Mouse (Mus musculus) hindbrain, embryonic 12.5 days (tissue): ENCODE results near the gene Espnl. TPM values are rescaled to one million over a fixed set of nuclear protein-coding genes. Genes with fewer than 3 reads are reported as not detected.

ENCODE experiments used
- ATAC-seq: fragments of 200-750 bp; cut with Nextera tagmentation; 2 replicates; pipeline ENCODE4 v1.8.0; 2017; ENCODE audit warnings: moderate TSS enrichment; ENCODE audit not compliant: low FRiP score
- H3K27ac ChIP-seq: fragments of 300-500 bp; sonication (generic); 2 replicates; pipeline ENCODE4 v1.5.1; 2016; ENCODE audit warnings: mild to moderate bottlenecking
- H3K27me3 ChIP-seq: fragments of 300-500 bp; sonication (generic); 2 replicates; pipeline ENCODE4 v1.6.1; 2016; ENCODE audit warnings: mild to moderate bottlenecking
- H3K36me3 ChIP-seq: fragments of 300-500 bp; sonication (generic); 2 replicates; pipeline ENCODE4 v1.6.1; 2016; ENCODE audit warnings: mild to moderate bottlenecking
- H3K4me1 ChIP-seq: fragments of 300-500 bp; sonication (generic); 2 replicates; pipeline ENCODE4 v1.6.1; 2016
- H3K4me2 ChIP-seq: fragments of 300-500 bp; sonication (generic); replicated peaks from 2 replicates; pipeline ENCODE4 v1.6.1; 2016; ENCODE audit warnings: mild to moderate bottlenecking
- H3K4me3 ChIP-seq: fragments of 300-500 bp; sonication (generic); 2 replicates; pipeline ENCODE4 v1.5.1; 2016; ENCODE audit warnings: mild to moderate bottlenecking
- H3K9ac ChIP-seq: fragments of 300-500 bp; sonication (generic); 2 replicates; pipeline ENCODE4 v1.6.1; 2016; ENCODE audit warnings: mild to moderate bottlenecking, moderate library complexity
- H3K9me3 ChIP-seq: fragments of 300-500 bp; sonication (generic); replicated peaks from 2 replicates; pipeline ENCODE4 v1.6.1; 2016; ENCODE audit warnings: mild to moderate bottlenecking
- WGBS: fragments of 180-500 bp; shearing (Covaris S2); methylation state at CpG from one replicate; pipeline ENCODE4 v1.1.7; 2016; 5-methylcytosine and 5-hydroxymethylcytosine counted together
- polyA plus RNA-seq: library from polyadenylated mRNA; unstranded; fragments of >200 nt; fragmentation: Nextera tagmentation; extraction: Ambion mirVana; gene quantifications from 2 replicates; pipeline ENCODE4 v1.2.1, GENCODE M21; 2016

The Espnl gene
- 0.17 and 0.18 TPM in 2 replicates for polyA plus RNA-seq

DNA sequence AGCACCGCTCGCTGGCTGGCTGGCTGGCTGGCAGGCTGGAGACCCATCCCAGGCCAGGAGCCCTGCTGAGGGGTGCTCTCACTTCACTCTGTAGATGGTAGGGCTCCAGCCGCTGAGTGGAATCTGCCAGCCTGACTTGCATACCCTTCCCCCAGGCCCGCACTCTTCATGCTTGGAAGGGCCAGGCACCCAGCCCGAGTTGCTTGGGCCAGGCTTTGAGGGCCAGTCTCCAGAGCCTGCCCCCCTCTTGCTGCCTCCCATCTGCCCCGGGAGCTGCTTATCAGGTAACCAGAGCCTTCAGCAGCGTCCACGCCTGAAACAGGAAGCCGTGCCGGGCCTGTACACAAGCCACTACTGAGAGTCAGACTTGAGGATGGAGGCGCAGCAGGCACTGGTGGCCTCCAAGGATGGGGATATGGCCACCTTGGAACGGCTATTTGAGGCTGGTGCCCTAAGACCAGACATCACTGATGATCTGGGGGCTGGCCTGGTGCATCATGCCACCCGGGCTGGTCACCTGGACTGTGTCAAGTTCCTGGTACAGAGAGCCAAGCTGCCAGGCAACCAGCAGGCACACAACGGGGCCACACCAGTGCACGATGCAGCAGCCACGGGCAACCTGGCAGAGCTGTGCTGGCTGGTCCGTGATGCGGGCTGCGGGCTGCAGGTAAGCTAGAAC is at the start of gene Espnl:
TSS of gene Espnl (plus strand) at position 316 of the 679 bp plus-strand sequence.
- ATAC-seq = no peak
- no peak within 1 kb of the TSS for H3K4me2 ChIP-seq
- no peaks in the 10 kb centered on the region for H3K36me3 ChIP-seq
- no peaks in the 10 kb centered on the region for H3K4me1 ChIP-seq
- H3K9me3 ChIP-seq = no peaks in the 10 kb centered on the region
- no peak within 1 kb of the TSS for H3K27ac ChIP-seq
- no peak within 1 kb of the TSS for H3K9ac ChIP-seq
- no peak within 1 kb of the TSS for H3K4me3 ChIP-seq
- WGBS = 72% methylated on average over 19 of the region's 19 CpGs
- H3K27me3 ChIP-seq = no peaks in the 10 kb centered on the region

- H3K9me3 ChIP-seq = no peaks in the 10 kb centered on the region
- 100% methylated on average over 2 of the region's 2 CpGs for WGBS
- H3K4me3 ChIP-seq = no peak overlapping the region
- no peak overlapping the region for H3K4me2 ChIP-seq
- H3K9ac ChIP-seq = no peak overlapping the region
- H3K27ac ChIP-seq = no peak overlapping the region
- no peaks in the 10 kb centered on the region for H3K4me1 ChIP-seq
- H3K36me3 ChIP-seq = peaks cover 15% of the 10 kb centered on the region
- ATAC-seq = no peak
- H3K27me3 ChIP-seq = no peaks in the 10 kb centered on the region
These were observed 49.6 kb upstream of the Espnl start for GRCm38 (mm10) chr1:91272260-91272659.

DNA sequence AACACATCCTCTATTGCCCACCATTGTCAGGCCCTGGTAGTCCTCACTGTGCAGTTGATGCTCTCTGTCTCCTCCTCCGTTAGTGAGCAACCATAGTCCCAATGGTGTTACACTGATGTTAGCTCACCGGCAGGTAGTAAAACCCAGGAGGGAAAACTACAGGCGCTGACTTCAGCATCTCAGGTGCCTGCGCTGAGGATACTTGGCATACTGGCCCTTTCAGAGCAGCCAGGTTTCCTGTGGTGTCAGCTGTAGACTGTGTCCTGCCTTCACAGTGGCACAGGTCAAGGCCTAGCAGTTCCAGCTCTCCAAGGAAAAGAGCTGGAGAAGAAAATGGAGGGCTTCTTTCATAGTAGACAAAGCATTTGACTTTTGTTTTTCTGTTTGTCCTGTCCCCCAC is 45.3 kb upstream of the Espnl start:
- Histone ChIP-seq H3K4me1 (no peaks in the 10 kb centered on the region), H3K27me3 (no peaks in the 10 kb centered on the region), H3K9me3 (no peaks in the 10 kb centered on the region), H3K36me3 (peaks cover 46% of the 10 kb centered on the region), H3K4me2 (no peak overlapping the region), H3K9ac (no peak overlapping the region), H3K27ac (no peak overlapping the region), H3K4me3 (no peak overlapping the region)
- no peak for ATAC-seq
- 97% methylated on average over 4 of the region's 4 CpGs for WGBS

DNA sequence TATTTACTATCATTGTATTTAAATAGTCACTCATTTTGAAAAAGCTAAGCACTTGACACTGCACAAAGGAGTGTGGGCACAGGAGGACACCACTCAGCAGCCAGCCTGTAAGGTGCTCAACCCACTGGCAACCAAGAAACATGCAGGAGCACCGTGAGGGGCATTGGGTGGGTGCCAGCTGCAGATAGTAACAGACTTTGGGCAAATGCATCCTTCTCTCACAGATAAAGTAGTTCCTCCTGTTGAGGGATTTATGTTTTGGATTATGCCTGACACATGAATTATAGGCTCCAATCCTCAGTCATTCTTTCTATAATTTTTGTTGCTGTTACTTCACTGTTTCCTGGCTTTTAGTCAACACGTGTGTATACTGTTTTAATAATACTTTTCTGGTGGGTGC is 44.4 kb upstream of the Espnl start:
- 95% methylated on average over 2 of the region's 2 CpGs for WGBS
- H3K4me1 ChIP-seq = no peaks in the 10 kb centered on the region
- no peak for ATAC-seq
- H3K4me3 ChIP-seq = no peak overlapping the region
- H3K9me3 ChIP-seq = no peaks in the 10 kb centered on the region
- no peak overlapping the region for H3K4me2 ChIP-seq
- H3K27ac ChIP-seq = no peak overlapping the region
- H3K27me3 ChIP-seq = no peaks in the 10 kb centered on the region
- H3K9ac ChIP-seq = no peak overlapping the region
- H3K36me3 ChIP-seq = peaks cover 47% of the 10 kb centered on the region

- H3K9me3 ChIP-seq = no peaks in the 10 kb centered on the region
- no peak overlapping the region for H3K4me2 ChIP-seq
- 97% methylated on average over 3 of the region's 3 CpGs for WGBS
- no peak for ATAC-seq
- peaks cover 54% of the 10 kb centered on the region for H3K36me3 ChIP-seq
- no peak overlapping the region for H3K9ac ChIP-seq
- no peak overlapping the region for H3K4me3 ChIP-seq
- H3K4me1 ChIP-seq = no peaks in the 10 kb centered on the region
- no peak overlapping the region for H3K27ac ChIP-seq
- H3K27me3 ChIP-seq = no peaks in the 10 kb centered on the region
These were observed 43.3 kb upstream of the Espnl start for GRCm38 (mm10) chr1:91278410-91279119.

GRCm38 (mm10) chr1:91279126-91279525 is 42.7 kb upstream of the Espnl start:
- Histone ChIP-seq H3K27ac (no peak overlapping the region), H3K4me3 (no peak overlapping the region), H3K9ac (no peak overlapping the region), H3K9me3 (no peaks in the 10 kb centered on the region), H3K27me3 (no peaks in the 10 kb centered on the region), H3K4me2 (no peak overlapping the region), H3K4me1 (no peaks in the 10 kb centered on the region), H3K36me3 (peaks cover 53% of the 10 kb centered on the region)
- no peak for ATAC-seq
- WGBS = 85% methylated on average over 1 of the region's 1 CpGs

DNA sequence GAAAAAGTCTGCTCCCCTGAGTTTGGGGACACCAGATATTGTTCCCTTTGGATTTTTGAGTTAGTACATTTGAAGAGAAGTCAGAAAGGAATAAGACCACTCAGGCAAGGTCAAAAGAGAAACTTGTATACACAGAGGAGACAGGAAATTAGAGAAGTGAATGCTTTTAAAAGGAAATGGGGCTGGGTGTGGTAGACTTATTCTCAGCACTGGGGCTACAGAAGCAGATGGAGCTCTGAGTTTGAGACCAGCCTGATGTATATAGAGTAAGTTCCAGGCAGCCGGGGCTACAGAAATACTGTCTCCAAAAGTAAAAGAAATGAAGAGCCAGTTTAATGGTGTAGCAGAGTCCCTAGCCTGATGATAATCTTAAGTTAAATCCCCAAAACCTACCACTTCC is 39.3 kb upstream of the Espnl start:
- Histone ChIP-seq H3K9ac (no peak overlapping the region), H3K27me3 (no peaks in the 10 kb centered on the region), H3K27ac (no peak overlapping the region), H3K4me3 (no peak overlapping the region), H3K4me2 (no peak overlapping the region), H3K9me3 (no peaks in the 10 kb centered on the region), H3K4me1 (no peaks in the 10 kb centered on the region), H3K36me3 (peaks cover 63% of the 10 kb centered on the region)
- 100% methylated on average over 1 of the region's 1 CpGs for WGBS
- no peak for ATAC-seq

DNA sequence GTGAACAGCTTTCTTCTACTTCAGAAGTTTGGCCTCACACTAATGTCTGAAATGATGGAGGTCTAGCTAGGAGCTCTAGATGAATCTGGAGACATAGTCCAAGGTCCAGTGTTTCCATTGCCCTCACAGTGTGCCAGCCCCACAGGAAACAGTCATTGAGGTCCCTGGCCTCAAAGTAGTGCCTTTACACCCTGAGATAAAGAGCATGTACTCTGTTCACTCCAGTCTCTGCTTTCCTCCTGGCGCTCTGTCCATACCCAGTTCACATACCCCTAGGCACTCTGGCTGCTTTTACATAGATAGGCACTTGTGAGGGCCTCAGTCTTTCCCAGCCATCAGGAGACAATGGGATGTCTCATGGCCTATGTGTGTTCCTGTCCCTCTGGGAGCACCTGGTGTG is 32.5 kb upstream of the Espnl start:
- WGBS = 100% methylated on average over 1 of the region's 1 CpGs
- Histone ChIP-seq H3K9ac (no peak overlapping the region), H3K4me1 (no peaks in the 10 kb centered on the region), H3K27ac (no peak overlapping the region), H3K36me3 (peaks cover 39% of the 10 kb centered on the region), H3K27me3 (no peaks in the 10 kb centered on the region), H3K4me2 (no peak overlapping the region), H3K4me3 (no peak overlapping the region), H3K9me3 (no peaks in the 10 kb centered on the region)
- no peak for ATAC-seq

GRCm38 (mm10) chr1:91292101-91292825 is 29.6 kb upstream of the Espnl start:
- H3K27me3 ChIP-seq = no peaks in the 10 kb centered on the region
- no peak overlapping the region for H3K4me2 ChIP-seq
- WGBS = 95% methylated on average over 11 of the region's 11 CpGs
- ATAC-seq = no peak
- no peak overlapping the region for H3K4me3 ChIP-seq
- H3K9me3 ChIP-seq = no peaks in the 10 kb centered on the region
- H3K9ac ChIP-seq = no peak overlapping the region
- H3K27ac ChIP-seq = no peak overlapping the region
- no peaks in the 10 kb centered on the region for H3K4me1 ChIP-seq
- peaks cover 16% of the 10 kb centered on the region for H3K36me3 ChIP-seq

DNA sequence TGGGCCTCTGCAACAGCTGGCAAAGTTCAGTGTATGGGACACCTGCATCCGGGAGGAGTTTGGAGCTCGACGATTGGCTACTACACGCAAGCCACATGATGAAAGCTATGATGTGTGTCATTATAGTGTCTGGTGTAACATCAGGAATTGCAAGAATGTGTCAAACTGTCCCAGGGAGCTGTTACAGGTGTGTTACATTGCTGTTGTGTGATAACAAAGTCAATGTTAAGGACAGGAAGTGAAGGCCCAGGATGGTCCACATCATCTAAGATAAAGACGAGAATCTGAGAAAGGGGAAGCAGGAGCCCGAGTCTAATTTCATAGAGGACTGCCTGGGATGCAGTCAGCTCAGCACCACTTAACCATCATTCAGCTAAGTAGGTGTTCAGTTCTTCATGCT is 26.3 kb upstream of the Espnl start:
- Histone ChIP-seq H3K9me3 (no peaks in the 10 kb centered on the region), H3K4me2 (no peak overlapping the region), H3K4me3 (no peak overlapping the region), H3K9ac (no peak overlapping the region), H3K36me3 (peaks cover 7% of the 10 kb centered on the region), H3K27me3 (no peaks in the 10 kb centered on the region), H3K27ac (no peak overlapping the region), H3K4me1 (peaks cover 16% of the 10 kb centered on the region)
- ATAC-seq = no peak
- WGBS = 94% methylated on average over 6 of the region's 6 CpGs

DNA sequence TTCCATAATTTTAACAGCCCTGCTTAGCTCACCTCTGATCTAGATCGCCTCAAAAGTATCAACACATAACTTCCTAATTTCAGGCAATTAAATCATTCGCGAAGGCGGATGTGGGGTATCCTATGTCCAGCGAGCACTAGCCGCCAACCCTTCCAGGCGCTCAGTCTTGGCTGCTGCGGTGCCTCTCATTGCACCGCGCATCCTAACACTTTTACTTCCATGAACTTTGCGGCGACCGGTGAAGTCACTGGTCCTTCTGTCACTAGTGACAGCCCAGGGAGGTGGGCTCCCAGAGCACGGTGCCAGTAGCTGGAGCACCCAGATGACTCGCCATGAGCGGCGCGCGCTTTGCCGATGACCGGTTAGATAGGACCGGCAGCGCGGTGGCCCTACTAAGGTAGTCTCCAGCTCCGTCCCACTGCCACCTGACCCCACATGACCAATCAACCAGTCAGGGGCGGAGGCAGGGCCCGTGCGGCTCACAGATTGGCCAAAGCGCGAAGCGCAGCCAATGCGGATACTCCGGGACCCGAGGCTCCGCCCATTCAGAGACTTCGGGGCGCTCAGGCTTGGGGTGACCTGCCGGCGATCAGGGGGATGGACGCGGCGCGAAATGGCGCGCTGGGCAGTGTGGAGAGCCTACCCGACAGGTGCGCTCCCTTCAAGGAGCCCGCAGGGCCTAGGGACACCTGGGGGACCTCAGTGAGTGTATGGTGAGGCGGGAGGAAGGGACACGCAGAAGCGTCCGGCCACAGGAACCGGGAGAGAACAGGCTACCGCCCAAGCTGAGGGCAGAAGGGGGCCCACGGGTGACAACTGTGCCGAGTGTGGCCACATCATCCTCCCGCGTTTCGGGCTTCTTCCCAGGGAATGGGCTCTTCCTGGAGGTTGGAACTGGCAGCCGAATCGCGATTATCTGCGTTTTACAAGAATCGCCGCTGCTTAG is 23.8 kb upstream of the Espnl start, which contains the start of gene Scly:
TSS of gene Scly (plus strand) at position 540 of the 946 bp plus-strand sequence.
- H3K4me2 ChIP-seq = peak within 1 kb of the TSS; percentile 78
- peaks cover 16% of the 10 kb centered on the region for H3K4me1 ChIP-seq
- peak within 1 kb of the TSS; percentile 18; the same call in 1 of the 2 replicates for H3K27ac ChIP-seq
- H3K9me3 ChIP-seq = no peaks in the 10 kb centered on the region
- H3K4me3 ChIP-seq = peak within 1 kb of the TSS; percentile 82
- no peaks in the 10 kb centered on the region for H3K27me3 ChIP-seq
- H3K36me3 ChIP-seq = no peaks in the 10 kb centered on the region; the same call in 1 of the 2 replicates
- ATAC-seq = peak; percentile 99
- peak within 1 kb of the TSS; percentile 83 for H3K9ac ChIP-seq
- 1% methylated on average over 59 of the region's 65 CpGs for WGBS
